In the genomic region with DNA sequence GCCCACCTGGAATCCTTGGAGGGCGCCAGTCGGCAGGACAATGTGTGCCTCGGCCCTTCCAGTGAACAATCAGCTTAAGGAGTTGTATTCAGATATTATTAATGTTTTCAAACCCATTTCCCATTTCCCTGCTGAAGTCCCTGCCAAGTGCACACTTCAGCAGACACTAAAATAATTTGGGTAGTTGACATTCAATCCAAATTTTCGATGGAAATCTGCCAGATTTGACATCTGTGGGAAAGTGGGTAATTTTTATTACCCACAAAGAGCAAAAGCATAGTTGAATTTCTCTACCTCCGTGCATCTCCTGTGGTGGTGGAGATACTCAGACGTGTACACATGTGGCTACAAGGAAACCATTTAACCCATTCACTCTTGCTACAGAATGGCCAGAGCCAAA, we compare ENCODE assay signal across 18 mouse cellular contexts.
DNase-seq lines count a peak whose midpoint lies in the region; ATAC-seq and TF ChIP-seq lines count a peak whose summit lies in the region.
"Had no signal": no experiment of that assay in that cellular context is flagged by ENCODE, and none has a peak within 500 bp of the region (broad histone marks: within the 10 kb centered on the region; RNA-seq: fewer than 3 reads in every experiment).

No protein-coding gene starts in this region.

- no peaks in the 10 kb centered on the region for H3K9me3 ChIP-seq in forebrain, embryonic 15.5 days
- no peaks in the 10 kb centered on the region for H3K9me3 ChIP-seq in forebrain, embryonic 12.5 days
- no peaks in the 10 kb centered on the region for H3K9me3 ChIP-seq in lung, embryonic 14.5 days (ENCODE audit: low read depth, low read length)
- H3K9me3 ChIP-seq in heart, embryonic 11.5 days (replicated peaks; ENCODE audit: control insufficient read depth, low read length): no peaks in the 10 kb centered on the region
- H3K9me3 ChIP-seq: embryonic facial prominence, embryonic 13.5 days had no signal

- peaks cover 12% of the 10 kb centered on the region for H3K4me1 ChIP-seq in forebrain, embryonic 15.5 days
- H3K4me1 ChIP-seq in forebrain, embryonic 12.5 days: no peaks in the 10 kb centered on the region; the same call in 1 of the 2 replicates
- no peaks in the 10 kb centered on the region for H3K4me1 ChIP-seq in lung, embryonic 14.5 days (ENCODE audit: insufficient read depth)
- H3K4me1 ChIP-seq in heart, embryonic 11.5 days (ENCODE audit: control insufficient read depth, insufficient read depth, low read length): no peaks in the 10 kb centered on the region
- H3K4me1 ChIP-seq: embryonic facial prominence, embryonic 13.5 days had no signal

- no peaks in the 10 kb centered on the region for H3K27me3 ChIP-seq in forebrain, embryonic 15.5 days
- H3K27me3 ChIP-seq in forebrain, embryonic 12.5 days: no peaks in the 10 kb centered on the region
- H3K27me3 ChIP-seq in lung, embryonic 14.5 days (ENCODE audit: insufficient read depth, low read length): no peaks in the 10 kb centered on the region
- no peaks in the 10 kb centered on the region for H3K27me3 ChIP-seq in heart, embryonic 11.5 days (ENCODE audit: control insufficient read depth, insufficient read depth, low read length)
- H3K27me3 ChIP-seq: CH12.LX; embryonic facial prominence, embryonic 13.5 days had no signal

- no peak for TF ChIP-seq CTCF in lung, embryonic 14.5 days (IDR thresholded peaks at IDR 0.05; ENCODE audit: low read depth)
- TF ChIP-seq CTCF in layer of hippocampus, adult 2 months (conservative IDR thresholded peaks at IDR 0.05): no peak

- DNase-seq in lung, embryonic 14.5 days: peak; percentile 25
- DNase-seq in lung, postnatal 25 days (ENCODE audit: low spot score): no peak
- peak; percentile 29 to 36 for DNase-seq in layer of hippocampus, adult 2 months (ENCODE audit: low spot score in 2 of 2)
- no peak for DNase-seq in heart, postnatal 36 days
- DNase-seq: adrenal gland, postnatal 25 days; cerebellum, adult 11 months; cerebellum, adult 8-10 months; cerebellum, postnatal 36 days; gastrocnemius, adult 2 months; gastrocnemius, postnatal 25 days; heart, postnatal 10 days had no signal

- H3K27ac ChIP-seq in forebrain, embryonic 15.5 days (replicated peaks): peak overlapping the region; percentile 50
- no peak overlapping the region for H3K27ac ChIP-seq in forebrain, embryonic 12.5 days
- H3K27ac ChIP-seq in lung, embryonic 14.5 days (ENCODE audit: low read depth): no peak overlapping the region
- H3K27ac ChIP-seq in layer of hippocampus, adult 2 months: no peak overlapping the region
- H3K27ac ChIP-seq in heart, embryonic 11.5 days (ENCODE audit: low read depth, low read length): no peak overlapping the region
- H3K27ac ChIP-seq: embryonic facial prominence, embryonic 13.5 days; gastrocnemius, adult 2 months; hindbrain, embryonic 14.5 days had no signal

- H3K4me3 ChIP-seq in forebrain, embryonic 15.5 days: no peak overlapping the region
- no peak overlapping the region for H3K4me3 ChIP-seq in forebrain, embryonic 12.5 days (replicated peaks)
- no peak overlapping the region for H3K4me3 ChIP-seq in lung, embryonic 14.5 days (ENCODE audit: low read depth, low read length)
- H3K4me3 ChIP-seq in layer of hippocampus, adult 2 months: no peak overlapping the region
- H3K4me3 ChIP-seq in heart, embryonic 11.5 days (ENCODE audit: low read depth, low read length): no peak overlapping the region
- H3K4me3 ChIP-seq: embryonic facial prominence, embryonic 13.5 days; gastrocnemius, adult 2 months had no signal

- no peak overlapping the region for H3K4me2 ChIP-seq in forebrain, embryonic 15.5 days (replicated peaks)
- H3K4me2 ChIP-seq in forebrain, embryonic 12.5 days: no peak overlapping the region
- no peak overlapping the region for H3K4me2 ChIP-seq in lung, embryonic 14.5 days
- H3K4me2 ChIP-seq in heart, embryonic 11.5 days: no peak overlapping the region
- H3K4me2 ChIP-seq: embryonic facial prominence, embryonic 13.5 days; hindbrain, embryonic 14.5 days had no signal

- no peak overlapping the region for H3K9ac ChIP-seq in forebrain, embryonic 15.5 days (replicated peaks)
- H3K9ac ChIP-seq in forebrain, embryonic 12.5 days: no peak overlapping the region
- H3K9ac ChIP-seq in lung, embryonic 14.5 days: no peak overlapping the region
- no peak overlapping the region for H3K9ac ChIP-seq in heart, embryonic 11.5 days (ENCODE audit: low read depth, low read length)
- H3K9ac ChIP-seq: embryonic facial prominence, embryonic 13.5 days; hindbrain, embryonic 14.5 days had no signal

- WGBS in forebrain, embryonic 15.5 days: 45% methylated on average over 6 of the region's 6 CpGs
- WGBS in forebrain, embryonic 12.5 days: 66% methylated on average over 6 of the region's 6 CpGs
- WGBS in lung, embryonic 14.5 days: 64% methylated on average over 6 of the region's 6 CpGs
- WGBS in heart, embryonic 11.5 days (ENCODE audit: insufficient replicate concordance): 75% methylated on average over 6 of the region's 6 CpGs

- no peaks in the 10 kb centered on the region for H3K36me3 ChIP-seq in forebrain, embryonic 15.5 days
- H3K36me3 ChIP-seq in forebrain, embryonic 12.5 days (replicated peaks): no peaks in the 10 kb centered on the region
- no peaks in the 10 kb centered on the region for H3K36me3 ChIP-seq in lung, embryonic 14.5 days (ENCODE audit: insufficient read depth)
- H3K36me3 ChIP-seq in heart, embryonic 11.5 days (ENCODE audit: control insufficient read depth, insufficient read depth, low read length): no peaks in the 10 kb centered on the region
- H3K36me3 ChIP-seq: embryonic facial prominence, embryonic 13.5 days had no signal

- ATAC-seq in forebrain, embryonic 15.5 days (replicated peaks): no peak
- no peak for ATAC-seq in forebrain, embryonic 12.5 days (ENCODE audit: low FRiP score)
- no peak for ATAC-seq in lung, embryonic 14.5 days (ENCODE audit: insufficient read depth)
- ATAC-seq in heart, embryonic 11.5 days (replicated peaks; ENCODE audit: insufficient number of reproducible peaks, low FRiP score, low TSS enrichment): no peak
- ATAC-seq: intestine, embryonic 16.5 days had no signal

- intact Hi-C loops in heart, postnatal 36 days (cut with DNase I): no loop called here

Comparison
In these comparisons a context has a peak if more than half of its experiments do, and no peak if none do; other contexts are left out.
1. DNase-seq: peak in lung, embryonic 14.5 days (single experiment) and layer of hippocampus, adult 2 months (2 of 2); none in lung, postnatal 25 days (single experiment) and heart, postnatal 36 days (0 of 2).